Mouse (Mus musculus) ES-Bruce4 (cell line): Measurements from ENCODE around the gene Art3.

Experiments
- CTCF ChIP-seq: IDR thresholded peaks from one replicate; pipeline ENCODE4 v1.8.1; 2011; ENCODE audit warnings: low read depth, low read length
- POLR2A ChIP-seq: IDR thresholded peaks from one replicate; pipeline ENCODE4 v1.8.1; 2011; ENCODE audit warnings: low read length; ENCODE audit not compliant: insufficient read depth

DNA sequence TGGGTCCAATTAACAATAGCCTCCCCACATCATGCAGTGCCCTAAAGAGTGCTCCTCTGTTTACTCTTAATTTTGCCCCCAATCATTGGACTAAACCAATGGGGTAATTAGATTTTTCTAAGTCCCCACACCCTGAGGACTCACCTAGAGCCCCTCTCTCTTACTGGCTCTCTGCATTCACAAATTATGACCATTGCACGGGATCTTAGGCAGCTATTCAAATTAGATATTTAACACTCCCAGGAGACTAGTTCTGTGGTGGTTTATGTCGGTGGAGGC is 72.7 kb downstream of the Art3 start:
- TF ChIP-seq POLR2A, result no peak
- no peak for TF ChIP-seq CTCF
